Mouse (Mus musculus): ENCODE results near the gene BB287469.
"Not testable (repeated sequence)": the region's sequence is repeated elsewhere in the genome, so short reads cannot be mapped to it uniquely, and the experiment has no call there.

Gene BB287469

DNA sequence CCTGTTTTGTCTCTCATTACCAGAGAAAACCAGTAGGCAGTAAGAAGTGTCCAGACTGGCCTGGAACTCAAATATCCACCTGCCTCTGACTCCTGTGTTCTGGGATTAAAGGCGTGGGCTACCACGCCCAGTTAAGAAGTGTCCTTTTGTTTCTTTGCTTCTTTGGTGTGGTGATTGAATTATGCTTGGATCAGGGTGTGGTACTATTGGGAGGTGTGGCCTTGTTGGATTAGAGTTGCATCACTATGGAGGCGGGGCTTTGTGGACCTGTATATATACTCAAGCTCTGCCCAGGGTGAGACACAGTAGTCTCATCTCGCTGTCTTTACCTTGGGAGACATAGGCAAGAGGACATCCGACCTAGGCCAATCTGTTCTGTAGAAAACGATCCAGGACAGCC, at the start of gene BB287469:
Gene BB287469, plus strand, starts transcription at position 301 of the 400 bp plus-strand sequence.
- DNase-seq (ENCODE audit: extremely low spot score) = not testable (repeated sequence)

GRCm38 (mm10) chr12:87775655-87776054, 40.7 kb upstream of the BB287469 start, which contains the start of gene Gm21319:
TSS of gene Gm21319 (minus strand) at chr12:87775755.
- not testable (repeated sequence) for DNase-seq (ENCODE audit: extremely low spot score)

DNA sequence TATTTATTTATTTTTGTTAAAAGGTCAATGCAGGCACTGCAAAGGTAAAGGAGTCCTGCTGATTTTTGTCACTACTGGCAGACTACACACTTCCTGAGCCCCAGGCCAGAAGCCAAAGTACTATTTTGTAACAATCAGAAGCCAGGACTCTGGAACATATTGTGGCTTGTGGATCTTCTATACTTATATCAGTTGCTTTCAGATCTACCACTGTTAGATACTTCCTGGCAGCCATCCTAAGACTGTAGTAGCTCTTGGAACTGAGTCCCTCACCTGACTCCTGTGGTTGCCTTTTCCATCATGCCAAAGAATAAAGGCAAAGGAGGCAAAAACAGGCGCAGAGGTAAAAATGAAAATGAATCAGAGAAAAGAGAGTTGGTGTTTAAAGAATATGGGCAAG, 21.2 kb upstream of the BB287469 start, which contains the start of gene Gm21936:
Gene Gm21936, plus strand, starts transcription at position 301 of the 400 bp plus-strand sequence.
- not testable (repeated sequence) for DNase-seq (ENCODE audit: extremely low spot score)

DNA sequence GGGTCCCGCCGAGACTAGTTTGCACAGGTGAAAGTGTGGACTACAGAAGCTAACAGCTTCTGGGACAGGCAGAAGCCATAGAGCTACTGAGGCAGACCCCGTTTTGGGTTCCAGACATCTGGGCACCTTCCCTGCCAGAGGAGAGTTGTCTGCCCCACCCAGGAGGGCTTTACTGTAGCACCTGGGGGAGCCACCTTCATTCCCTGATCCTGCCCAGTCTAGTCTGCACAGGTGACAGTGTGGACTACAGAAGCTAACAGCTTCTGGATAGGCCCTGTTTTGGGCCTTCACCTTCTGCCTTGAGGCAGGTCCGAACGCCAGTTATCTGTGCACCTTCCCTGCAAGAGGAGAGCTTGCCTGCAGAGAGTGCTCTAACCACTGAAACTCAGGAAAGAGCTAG, 18.4 kb upstream of the BB287469 start:
- DNase-seq (ENCODE audit: extremely low spot score) = not testable (repeated sequence)

DNA sequence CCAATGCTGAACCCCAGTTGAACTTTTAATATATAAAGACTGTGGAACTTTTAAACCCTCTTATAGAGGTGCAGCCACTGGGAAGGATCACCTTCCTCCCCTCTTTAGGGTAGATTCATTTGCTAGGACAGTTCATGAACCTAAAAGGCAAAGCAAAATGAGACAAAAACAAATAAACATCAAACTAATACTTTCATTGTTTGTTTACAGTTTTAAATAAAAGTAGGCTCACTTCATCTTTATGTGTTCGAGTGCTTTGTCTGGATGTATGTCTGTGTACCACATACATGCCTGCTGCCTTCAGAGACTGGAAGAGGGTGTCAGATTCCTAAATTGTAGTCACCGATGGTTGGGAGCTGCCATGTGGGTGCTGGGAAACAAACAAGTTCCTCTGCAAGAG, 25.9 kb downstream of the BB287469 start, which contains the start of gene Gm2001:
Gene Gm2001, minus strand, starts transcription at position 101 of the 400 bp plus-strand sequence.
- not testable (repeated sequence) for DNase-seq (ENCODE audit: extremely low spot score)

DNA sequence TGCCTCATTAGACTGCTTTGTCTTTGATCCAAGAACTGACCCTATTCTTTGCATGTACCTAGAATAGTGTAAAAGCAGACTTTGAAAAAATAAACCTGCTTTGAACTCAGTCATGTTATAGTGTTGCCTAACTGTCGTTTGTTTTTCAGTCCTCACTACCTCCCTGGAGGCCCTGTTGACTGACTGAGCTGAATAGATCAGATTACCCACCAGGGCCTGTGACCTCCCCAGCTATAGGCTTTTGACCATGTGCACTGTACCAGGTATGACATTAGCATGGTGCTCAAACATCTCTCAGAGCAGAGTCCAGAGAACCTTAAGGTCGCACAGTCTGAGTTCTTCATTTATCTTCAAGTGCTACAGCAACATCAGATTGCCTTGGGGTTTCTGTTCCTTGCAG, 34.3 kb downstream of the BB287469 start:
- not testable (repeated sequence) for DNase-seq (ENCODE audit: extremely low spot score)

DNA sequence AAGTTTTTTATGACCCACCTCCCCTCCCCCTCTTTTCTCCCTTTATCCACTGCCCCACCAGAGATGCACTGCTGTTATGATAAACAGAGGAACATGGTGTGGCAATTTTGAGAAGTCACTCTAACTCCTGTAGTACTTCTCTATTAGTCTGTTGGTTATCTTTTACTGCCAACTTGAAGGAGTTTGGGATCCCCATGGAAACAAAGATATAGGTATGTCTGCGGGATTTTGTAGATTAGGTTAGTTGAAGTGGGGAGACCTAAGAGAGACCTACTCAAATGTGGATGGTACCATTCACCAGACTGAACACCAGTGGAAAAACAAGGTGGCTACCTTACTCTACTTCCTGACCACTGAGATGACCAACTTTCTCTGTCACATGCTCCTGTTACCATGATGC, 39.7 kb downstream of the BB287469 start:
- DNase-seq (ENCODE audit: extremely low spot score) = not testable (repeated sequence)

DNA sequence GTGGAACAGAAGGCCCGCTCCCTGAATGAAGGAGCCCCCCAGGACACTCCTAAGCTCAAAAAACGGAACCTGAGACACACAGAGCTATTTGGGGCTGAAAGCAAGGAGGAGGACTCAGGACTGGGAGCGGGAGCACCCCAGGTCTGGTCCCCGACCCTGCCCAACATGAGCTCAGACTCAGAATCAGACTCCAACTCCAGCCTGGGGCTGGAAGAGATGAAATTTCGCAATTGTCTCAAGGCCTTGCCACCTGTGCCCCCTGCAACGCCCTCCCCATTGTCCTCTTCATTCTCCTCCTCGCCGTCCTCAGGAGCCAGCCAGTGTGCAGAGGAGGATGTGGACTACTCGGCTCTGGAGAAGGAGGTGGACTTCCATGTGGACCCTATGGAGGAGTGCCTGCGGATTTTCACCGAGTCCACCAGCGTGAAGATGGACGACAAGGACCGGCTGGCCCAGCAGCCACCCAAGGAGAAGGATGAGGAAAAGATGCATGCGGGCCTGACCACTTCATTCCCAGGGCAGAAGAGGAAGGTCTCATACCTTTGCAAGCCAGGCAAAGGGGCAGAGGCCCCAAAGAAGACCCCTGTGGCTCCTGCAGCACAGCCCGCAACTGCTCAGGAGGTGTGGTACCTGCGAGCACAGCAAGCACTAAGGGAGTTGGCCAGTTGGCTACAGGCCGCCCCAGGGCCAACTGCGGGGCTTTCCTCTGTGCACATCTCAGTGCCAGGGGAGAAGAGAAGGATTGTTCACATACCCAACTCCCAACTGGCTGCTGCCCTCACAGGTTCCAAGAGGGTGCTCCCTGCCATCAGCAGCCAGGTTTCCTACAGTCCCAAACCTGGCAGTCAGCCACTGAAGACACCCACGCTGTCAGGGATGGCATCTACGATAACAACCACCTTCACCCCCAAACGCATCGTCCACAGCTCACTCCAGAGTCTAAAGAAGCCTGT, 45.6 kb downstream of the BB287469 start:
- DNase-seq (ENCODE audit: extremely low spot score) = not testable (repeated sequence)

- DNase-seq (ENCODE audit: extremely low spot score) = not testable (repeated sequence)
Measured at GRCm38 (mm10) chr12:87863638-87864037, 47.3 kb downstream of the BB287469 start.

GRCm38 (mm10) chr12:87864048-87864447, 47.7 kb downstream of the BB287469 start:
- DNase-seq (ENCODE audit: extremely low spot score) = not testable (repeated sequence)
